Mouse (Mus musculus) hindbrain, embryonic 10.5 days (tissue): ENCODE results near the gene Allc. TPM values are rescaled to one million over a fixed set of nuclear protein-coding genes. Genes with fewer than 3 reads are reported as not detected.
A peak's percentile ranks its signal among the peaks of the same experiment; 100 is the strongest.

Experiments
- DNase-seq: peaks from one replicate; pipeline ENCODE4 v3.0.0-alpha.2; 2017; ENCODE audit warnings: low spot score
- H3K27ac ChIP-seq: fragments of 300-500 bp; sonication (generic); 2 replicates; pipeline ENCODE4 v1.5.1; 2016; ENCODE audit warnings: mild to moderate bottlenecking, moderate library complexity
- H3K27me3 ChIP-seq: fragments of 300-500 bp; sonication (generic); 2 replicates; pipeline ENCODE4 v1.6.1; 2016; ENCODE audit warnings: mild to moderate bottlenecking; ENCODE audit not compliant: poor library complexity, insufficient read depth, severe bottlenecking
- H3K36me3 ChIP-seq: fragments of 300-500 bp; sonication (generic); 2 replicates; pipeline ENCODE4 v1.6.1; 2016; ENCODE audit warnings: mild to moderate bottlenecking, moderate library complexity
- H3K4me1 ChIP-seq: fragments of 300-500 bp; sonication (generic); replicated peaks from 2 replicates; pipeline ENCODE4 v1.6.1; 2016; ENCODE audit warnings: mild to moderate bottlenecking
- H3K4me3 ChIP-seq: fragments of 300-500 bp; sonication (generic); 2 replicates; pipeline ENCODE4 v1.5.1; 2016; ENCODE audit warnings: mild to moderate bottlenecking, moderate library complexity
- H3K9me3 ChIP-seq: fragments of 300-500 bp; sonication (generic); 2 replicates; pipeline ENCODE4 v1.6.1; 2016; ENCODE audit warnings: mild to moderate bottlenecking, moderate library complexity
- WGBS: fragments of 180-500 bp; shearing (Covaris S2); methylation state at CpG from one replicate; pipeline ENCODE4 v1.1.7; 2016; 5-methylcytosine and 5-hydroxymethylcytosine counted together
- polyA plus RNA-seq: library from polyadenylated mRNA; unstranded; fragments of >200 nt; fragmentation: Nextera tagmentation; extraction: Ambion mirVana; gene quantifications from 2 replicates; pipeline ENCODE4 v1.2.1, GENCODE M21; 2016

Gene Allc
- polyA plus RNA-seq, result not detected in 2 replicates

DNA sequence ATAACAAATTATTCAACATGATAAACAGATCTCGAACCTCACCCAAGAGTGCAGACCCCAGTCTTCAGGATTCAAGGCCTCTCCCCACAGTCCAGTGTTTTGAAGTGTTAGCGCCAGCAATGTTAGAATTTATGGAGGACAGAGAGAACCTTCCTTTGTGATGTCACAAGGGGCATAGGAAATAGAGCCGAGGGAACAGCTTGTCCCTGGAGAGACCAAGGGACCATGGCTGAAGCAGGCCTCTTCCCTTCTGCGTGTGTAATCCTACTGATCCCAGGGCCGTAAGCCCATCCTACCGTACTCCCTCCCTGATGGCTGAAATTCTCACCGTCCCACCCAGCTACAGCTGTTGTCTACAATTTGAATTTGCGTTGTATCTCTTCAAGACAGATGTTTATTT is at the start of gene Allc:
TSS of gene Allc (minus strand) at position 101 of the 400 bp plus-strand sequence.
- Histone ChIP-seq H3K9me3 (0 out of 2 replicates have a peak, but pooled peaks cover 2% of the 10 kb centered on the region), H3K4me1 (no peaks in the 10 kb centered on the region), H3K4me3 (no peak within 1 kb of the TSS), H3K36me3 (no peaks in the 10 kb centered on the region), H3K27ac (no peak within 1 kb of the TSS), H3K27me3 (no peaks in the 10 kb centered on the region)
- 88% methylated on average over 8 of the region's 8 CpGs for WGBS
- DNase-seq, result no peak

- H3K36me3 ChIP-seq, result peaks cover 59% of the 10 kb centered on the region
These were observed 46.1 kb upstream of the Allc start for GRCm38 (mm10) chr12:28628436-28628835.

DNA sequence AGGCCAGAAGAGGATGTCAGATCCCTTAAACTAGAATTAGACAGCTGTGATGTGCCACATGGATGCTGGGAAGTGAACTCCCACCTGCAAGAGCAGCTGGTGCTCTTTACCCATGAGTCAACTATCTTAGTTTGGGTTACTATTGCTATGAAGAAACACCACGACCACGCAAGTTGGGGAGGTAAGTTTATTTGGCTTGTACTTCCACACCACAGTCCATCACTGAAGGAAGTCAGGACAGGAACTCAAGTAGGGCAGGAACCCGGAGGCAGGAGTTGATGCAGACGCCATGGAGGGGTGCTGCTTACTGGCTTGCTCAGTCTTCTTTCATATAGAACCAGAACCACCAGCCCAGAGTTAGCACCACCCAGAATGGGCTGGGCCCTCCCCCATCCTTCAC is 44.8 kb upstream of the Allc start:
- Histone ChIP-seq H3K9me3 (no peaks in the 10 kb centered on the region), H3K36me3 (peaks cover 45% of the 10 kb centered on the region), H3K4me1 (peaks cover 4% of the 10 kb centered on the region), H3K27me3 (no peaks in the 10 kb centered on the region), H3K27ac (no peak overlapping the region), H3K4me3 (no peak overlapping the region)
- no peak for DNase-seq
- WGBS, result 75% methylated on average over 4 of the region's 4 CpGs

More at GRCm38 (mm10) chr12:28628436-28628835, 46.1 kb upstream of the Allc start:
- no peak for DNase-seq
- WGBS, result 92% methylated on average over 2 of the region's 2 CpGs
- Histone ChIP-seq H3K4me1 (peaks cover 5% of the 10 kb centered on the region), H3K4me3 (no peak overlapping the region), H3K9me3 (no peaks in the 10 kb centered on the region), H3K27me3 (no peaks in the 10 kb centered on the region), H3K27ac (no peak overlapping the region)

DNA sequence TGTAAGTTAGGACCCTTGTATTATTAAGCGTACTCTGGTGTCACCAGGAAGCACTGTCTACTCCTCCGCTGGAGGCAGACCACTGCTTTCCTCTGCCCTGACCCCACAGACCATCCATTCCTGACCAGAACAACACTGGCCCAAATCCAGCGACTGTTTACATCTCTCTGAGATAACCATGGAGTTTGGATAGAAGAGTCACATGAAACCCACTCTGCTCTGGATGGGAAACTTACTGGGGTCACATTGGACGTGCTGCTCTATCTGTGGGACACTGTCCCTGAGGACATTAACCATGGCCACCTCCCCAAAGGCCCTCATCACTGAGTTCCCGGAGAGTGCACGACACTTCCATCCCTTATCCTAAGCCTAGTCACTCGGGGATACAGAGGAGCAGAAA is 43.1 kb upstream of the Allc start:
- Histone ChIP-seq H3K4me1 (peaks cover 13% of the 10 kb centered on the region), H3K36me3 (peaks cover 28% of the 10 kb centered on the region), H3K9me3 (no peaks in the 10 kb centered on the region), H3K4me3 (no peak overlapping the region), H3K27me3 (no peaks in the 10 kb centered on the region), H3K27ac (no peak overlapping the region)
- WGBS, result 79% methylated on average over 7 of the region's 7 CpGs
- DNase-seq, result no peak

DNA sequence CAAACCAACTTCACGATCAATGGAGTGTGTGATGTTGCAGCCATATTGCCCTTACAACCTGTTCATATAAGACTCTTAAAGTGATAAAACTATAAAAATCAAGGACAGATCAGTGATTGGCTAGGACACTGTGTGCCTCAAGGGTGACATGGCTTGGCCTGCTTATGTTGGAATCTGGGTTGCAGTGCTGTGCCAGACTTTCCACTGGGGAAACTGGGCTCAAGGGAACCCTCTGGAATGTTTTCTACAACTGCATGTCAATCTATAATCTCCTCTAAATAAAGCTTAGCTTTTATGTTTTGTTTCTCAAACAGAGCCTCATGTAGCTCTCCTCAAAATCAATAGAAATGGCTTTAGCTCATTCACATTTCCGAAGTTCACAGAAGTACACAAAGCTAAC is 41.9 kb upstream of the Allc start:
- DNase-seq, result no peak
- Histone ChIP-seq H3K4me1 (peaks cover 13% of the 10 kb centered on the region), H3K4me3 (no peak overlapping the region), H3K27me3 (no peaks in the 10 kb centered on the region), H3K27ac (no peak overlapping the region), H3K36me3 (peaks cover 17% of the 10 kb centered on the region), H3K9me3 (no peaks in the 10 kb centered on the region)
- WGBS, result 84% methylated on average over 2 of the region's 2 CpGs

DNA sequence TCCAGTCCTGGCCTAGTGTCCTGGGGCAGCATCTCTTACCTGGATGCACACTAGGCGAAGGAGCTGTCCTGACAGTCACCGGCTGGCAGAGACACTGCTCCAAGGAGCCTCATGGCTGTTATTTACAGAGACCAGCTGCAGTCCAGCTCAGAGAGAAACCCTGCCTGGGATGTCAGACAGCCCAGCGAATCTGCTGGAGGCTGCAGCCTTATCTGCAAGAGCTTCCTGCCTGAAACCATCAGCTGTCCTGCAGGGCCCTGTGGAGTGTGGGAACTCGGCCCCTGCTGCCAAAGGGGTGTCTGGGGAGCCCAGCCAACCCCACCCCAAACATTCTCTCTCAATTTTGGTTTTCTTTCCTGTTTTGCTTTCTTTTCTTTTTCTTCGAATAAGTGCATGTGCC is 40.9 kb upstream of the Allc start, which contains the start of gene Colec11:
TSS of gene Colec11 (minus strand) at position 183 of the 400 bp plus-strand sequence.
- 66% methylated on average over 5 of the region's 5 CpGs for WGBS
- Histone ChIP-seq H3K27me3 (no peaks in the 10 kb centered on the region), H3K4me3 (no peak within 1 kb of the TSS), H3K36me3 (peaks cover 6% of the 10 kb centered on the region), H3K9me3 (no peaks in the 10 kb centered on the region), H3K4me1 (peaks cover 13% of the 10 kb centered on the region), H3K27ac (no peak within 1 kb of the TSS)
- no peak for DNase-seq

DNA sequence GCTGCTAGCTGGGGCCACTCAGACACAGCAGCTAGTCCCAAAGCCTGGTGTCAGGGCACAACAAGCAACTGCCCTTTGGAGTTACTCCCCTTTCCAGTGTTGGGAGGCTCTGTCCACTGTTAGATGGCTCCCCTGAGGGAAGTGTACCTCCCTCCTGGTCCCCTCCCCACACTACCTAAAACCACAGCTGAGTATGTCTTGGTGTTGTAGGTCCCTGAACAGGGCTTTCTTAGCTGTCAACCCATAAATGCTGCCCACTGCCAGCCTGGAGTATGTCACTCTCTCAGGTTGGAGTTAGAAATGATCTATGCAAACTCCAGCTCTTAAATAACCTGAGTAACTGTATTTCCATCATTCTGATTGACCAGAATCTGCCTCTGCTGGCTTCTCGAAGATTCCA is 40.3 kb upstream of the Allc start:
- H3K9me3 ChIP-seq, result no peaks in the 10 kb centered on the region
- 87% methylated on average over 1 of the region's 1 CpGs for WGBS
- H3K36me3 ChIP-seq, result peaks cover 3% of the 10 kb centered on the region; the same call in 1 of the 2 replicates
- H3K27ac ChIP-seq, result no peak overlapping the region
- no peak overlapping the region for H3K4me3 ChIP-seq
- DNase-seq, result no peak
- no peaks in the 10 kb centered on the region for H3K27me3 ChIP-seq
- H3K4me1 ChIP-seq, result peaks cover 13% of the 10 kb centered on the region

- no peak overlapping the region for H3K27ac ChIP-seq
- no peak for DNase-seq
- H3K27me3 ChIP-seq, result no peaks in the 10 kb centered on the region
- H3K4me3 ChIP-seq, result no peak overlapping the region
- peaks cover 13% of the 10 kb centered on the region for H3K4me1 ChIP-seq
- H3K36me3 ChIP-seq, result no peaks in the 10 kb centered on the region
- 61% methylated on average over 5 of the region's 5 CpGs for WGBS
- H3K9me3 ChIP-seq, result no peaks in the 10 kb centered on the region
These were observed 39.8 kb upstream of the Allc start for GRCm38 (mm10) chr12:28622167-28622532.

DNA sequence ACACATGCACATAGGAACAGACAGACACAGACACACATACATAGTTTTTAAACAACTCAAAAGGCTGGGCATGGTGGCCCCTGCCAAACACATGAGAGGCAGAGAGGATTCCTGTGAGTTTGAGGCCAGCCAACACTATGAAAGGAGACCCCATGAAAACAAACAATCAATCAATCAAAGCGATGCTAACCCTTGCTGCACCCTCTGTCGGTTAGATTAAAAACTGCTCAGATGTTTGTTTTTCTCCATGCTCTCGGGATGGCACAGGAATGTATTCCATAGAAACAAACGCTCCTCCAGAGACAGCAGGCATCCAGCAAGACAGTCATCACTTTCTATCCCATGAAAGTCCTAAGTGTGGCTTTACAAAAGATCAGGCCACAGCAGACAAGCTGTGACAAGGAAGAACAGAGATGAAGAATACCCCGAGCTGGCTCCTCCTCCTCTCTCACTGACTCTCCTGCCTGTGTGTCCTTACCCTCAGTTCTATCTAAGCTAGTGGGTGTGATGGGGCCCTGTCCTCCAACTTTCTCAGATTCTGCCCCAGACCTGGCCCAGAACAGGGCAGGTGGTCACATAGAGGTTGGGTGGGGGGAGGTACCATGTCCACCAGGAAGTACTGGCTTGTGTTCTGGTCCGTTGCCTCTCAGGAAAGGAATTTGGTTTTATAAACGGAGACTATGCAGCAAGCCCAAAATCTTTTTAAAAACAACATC is 39.3 kb upstream of the Allc start:
- no peaks in the 10 kb centered on the region for H3K9me3 ChIP-seq
- H3K27me3 ChIP-seq, result no peaks in the 10 kb centered on the region
- no peak for DNase-seq
- no peaks in the 10 kb centered on the region for H3K36me3 ChIP-seq
- peaks cover 13% of the 10 kb centered on the region for H3K4me1 ChIP-seq
- no peak overlapping the region for H3K4me3 ChIP-seq
- 30% methylated on average over 7 of the region's 7 CpGs for WGBS
- peak overlapping the region; percentile 23; the same call in 1 of the 2 replicates for H3K27ac ChIP-seq

DNA sequence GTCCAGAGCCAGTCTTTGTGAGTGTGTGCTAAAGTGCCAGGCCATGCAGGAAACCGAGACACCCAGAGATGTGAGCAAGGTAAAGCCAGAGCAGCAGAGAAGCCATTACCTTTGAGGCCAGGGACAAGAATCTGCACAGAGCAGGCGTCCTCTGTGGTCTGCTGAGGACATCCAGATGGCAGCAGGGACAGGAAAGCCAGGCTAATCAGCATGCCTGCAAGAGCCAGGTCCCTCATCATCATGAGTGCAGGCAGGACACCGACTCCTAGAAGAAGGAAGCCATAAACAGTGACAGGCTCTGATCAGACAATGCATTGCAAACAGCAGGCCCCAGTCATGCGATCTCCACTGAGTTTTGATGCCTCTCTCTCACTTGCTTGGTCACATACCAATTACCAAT is 35.0 kb upstream of the Allc start:
- Histone ChIP-seq H3K4me3 (no peak overlapping the region), H3K9me3 (no peaks in the 10 kb centered on the region), H3K36me3 (no peaks in the 10 kb centered on the region), H3K27me3 (no peaks in the 10 kb centered on the region), H3K27ac (no peak overlapping the region), H3K4me1 (peaks cover 16% of the 10 kb centered on the region)
- 79% methylated on average over 4 of the region's 4 CpGs for WGBS
- no peak for DNase-seq

- WGBS, result 78% methylated on average over 7 of the region's 7 CpGs
- Histone ChIP-seq H3K4me1 (0 out of 2 replicates have a peak, but pooled peaks cover 5% of the 10 kb centered on the region), H3K36me3 (no peaks in the 10 kb centered on the region), H3K27ac (no peak overlapping the region), H3K27me3 (no peaks in the 10 kb centered on the region), H3K4me3 (no peak overlapping the region), H3K9me3 (no peaks in the 10 kb centered on the region)
- no peak for DNase-seq
These were observed 32.1 kb upstream of the Allc start for GRCm38 (mm10) chr12:28614401-28614800.

- DNase-seq, result no peak
- Histone ChIP-seq H3K4me1 (peaks cover 15% of the 10 kb centered on the region), H3K27ac (no peak overlapping the region), H3K9me3 (no peaks in the 10 kb centered on the region), H3K27me3 (no peaks in the 10 kb centered on the region), H3K36me3 (no peaks in the 10 kb centered on the region), H3K4me3 (no peak overlapping the region)
- 79% methylated on average over 6 of the region's 6 CpGs for WGBS
These were observed 30.1 kb upstream of the Allc start for GRCm38 (mm10) chr12:28612391-28612790.

GRCm38 (mm10) chr12:28607546-28608305 is 25.4 kb upstream of the Allc start:
- WGBS, result 63% methylated on average over 17 of the region's 17 CpGs
- no peak overlapping the region for H3K4me3 ChIP-seq
- 0 out of 2 replicates have a peak overlapping the region, but pooled peaks have one; percentile 29 for H3K27ac ChIP-seq
- H3K27me3 ChIP-seq, result no peaks in the 10 kb centered on the region
- no peaks in the 10 kb centered on the region for H3K9me3 ChIP-seq
- no peaks in the 10 kb centered on the region for H3K36me3 ChIP-seq
- DNase-seq, result no peak
- H3K4me1 ChIP-seq, result peaks cover 15% of the 10 kb centered on the region
